Mouse (Mus musculus) heart, postnatal 0 days (tissue): ENCODE results near the gene G530012D18Rik.
"Not testable (repeated sequence)": the region's sequence is repeated elsewhere in the genome, so short reads cannot be mapped to it uniquely, and the experiment has no call there.

Experiments used
- CTCF ChIP-seq: IDR thresholded peaks from 2 replicates; pipeline ENCODE4 v1.5.1; 2016; ENCODE audit warnings: antibody characterized with exemption, control low read depth, low read depth
- EP300 ChIP-seq: IDR thresholded peaks from 2 replicates; pipeline ENCODE4 v1.6.1; 2016; ENCODE audit warnings: antibody characterized with exemption, low read depth

GRCm38 (mm10) chr1:85555261-85555660 lies 20.2 kb upstream of the G530012D18Rik start:
- TF ChIP-seq CTCF, EP300: not testable (repeated sequence)
